Mouse (Mus musculus) forebrain, embryonic 14.5 days (tissue): ENCODE measurements at regions not wholly inside any gene's neighbourhood (a gene's known extent, or its start where the extent isn't known, plus 50 kb on each side); places are given as distances from the start of the nearest gene placed in this dataset.

Experiments used
- ATAC-seq: fragments of 200-750 bp; cut with Nextera tagmentation; 2 replicates; pipeline ENCODE4 v1.8.0; 2017; ENCODE audit warnings: mild to moderate bottlenecking, moderate library complexity
- DNase-seq: peaks from one replicate; pipeline ENCODE4 v3.0.0-alpha.2; 2015; ENCODE audit warnings: low spot score
- H3K27ac ChIP-seq: fragments of 300-500 bp; sonication (generic); 2 replicates; pipeline ENCODE4 v1.5.1; 2014; ENCODE audit warnings: low read depth, mild to moderate bottlenecking, control low read depth, low read length, moderate library complexity
- H3K27me3 ChIP-seq: fragments of 300-500 bp; sonication (generic); replicated peaks from 2 replicates; pipeline ENCODE4 v1.6.1; 2014; ENCODE audit warnings: low read length, control low read depth, mixed read lengths; ENCODE audit not compliant: control insufficient read depth, insufficient read depth
- H3K36me3 ChIP-seq: fragments of 300-500 bp; sonication (generic); 2 replicates; pipeline ENCODE4 v1.6.1; 2014; ENCODE audit warnings: low read length, control low read depth; ENCODE audit not compliant: control insufficient read depth, insufficient read depth
- H3K4me1 ChIP-seq: fragments of 300-500 bp; sonication (generic); 2 replicates; pipeline ENCODE4 v1.6.1; 2014; ENCODE audit warnings: antibody characterized with exemption, low read length, control low read depth; ENCODE audit not compliant: control insufficient read depth, insufficient read depth
- H3K4me2 ChIP-seq: fragments of 300-500 bp; sonication (generic); 2 replicates; pipeline ENCODE4 v1.6.1; 2014; ENCODE audit warnings: mild to moderate bottlenecking, control low read depth, low read length
- H3K4me3 ChIP-seq: fragments of 300-500 bp; sonication (generic); 2 replicates; pipeline ENCODE4 v1.5.1; 2014; ENCODE audit warnings: low read depth, low read length, control low read depth
- H3K9ac ChIP-seq: fragments of 300-500 bp; sonication (generic); 2 replicates; pipeline ENCODE4 v1.6.1; 2014; ENCODE audit warnings: mild to moderate bottlenecking, low read length, control low read depth, moderate library complexity
- H3K9me3 ChIP-seq: fragments of 300-500 bp; sonication (generic); replicated peaks from 2 replicates; pipeline ENCODE4 v1.6.1; 2016; ENCODE audit warnings: low read length, control low read depth, mixed read lengths; ENCODE audit not compliant: control insufficient read depth
- WGBS: fragments of 180-500 bp; shearing (Covaris S2); extraction: QIAGEN DNeasy Blood & Tissue Kit; methylation state at CpG from one replicate; pipeline ENCODE4 v1.1.7; 2014; 5-methylcytosine and 5-hydroxymethylcytosine counted together

DNA sequence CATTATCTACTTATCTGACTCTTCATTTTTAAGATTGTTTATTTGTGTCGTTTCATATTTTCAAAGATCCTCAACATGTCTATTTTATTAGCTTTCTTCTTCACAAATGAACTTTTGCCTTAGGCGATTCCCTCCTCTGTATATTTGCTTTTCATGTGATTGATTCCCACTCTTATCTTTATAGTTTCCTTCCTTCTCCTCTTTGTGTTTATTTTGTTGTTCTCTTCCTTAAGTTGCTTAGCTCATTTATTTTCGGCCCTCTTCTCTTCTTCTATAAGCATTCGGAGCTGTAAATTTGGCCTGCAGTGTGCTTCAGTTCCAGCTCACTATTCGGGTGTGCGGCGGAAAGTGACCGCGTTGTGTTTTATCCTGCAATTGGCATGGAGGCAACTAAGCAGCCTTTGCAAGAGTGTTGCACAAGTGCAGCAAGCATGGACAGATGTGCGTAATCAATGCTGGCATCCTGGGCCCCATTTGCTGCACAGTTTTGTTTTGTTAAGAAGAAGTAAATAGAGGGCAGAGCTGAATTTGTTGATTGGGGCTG, 73.5 kb upstream of the Tcf21 start:
- H3K9me3 ChIP-seq = no peaks in the 10 kb centered on the region
- H3K9ac ChIP-seq = no peak overlapping the region
- no peak overlapping the region for H3K27ac ChIP-seq
- no peaks in the 10 kb centered on the region for H3K36me3 ChIP-seq
- DNase-seq (no peak), ATAC-seq (no peak)
- 85% methylated on average over 10 of the region's 10 CpGs for WGBS
- H3K4me3 ChIP-seq = no peak overlapping the region
- H3K4me1 ChIP-seq = no peaks in the 10 kb centered on the region
- no peaks in the 10 kb centered on the region for H3K27me3 ChIP-seq
- no peak overlapping the region for H3K4me2 ChIP-seq

- DNase-seq (no peak), ATAC-seq (no peak)
- H3K4me3 ChIP-seq = no peak overlapping the region
- no peak overlapping the region for H3K27ac ChIP-seq
- H3K36me3 ChIP-seq = no peaks in the 10 kb centered on the region
- no peak overlapping the region for H3K9ac ChIP-seq
- 84% methylated on average over 6 of the region's 6 CpGs for WGBS
- H3K9me3 ChIP-seq = no peaks in the 10 kb centered on the region
- no peaks in the 10 kb centered on the region for H3K27me3 ChIP-seq
- H3K4me2 ChIP-seq = no peak overlapping the region
- H3K4me1 ChIP-seq = no peaks in the 10 kb centered on the region
Observed at GRCm38 (mm10) chr10:22887451-22887850, 67.5 kb upstream of the Tcf21 start.

GRCm38 (mm10) chr10:22879714-22880113, 59.7 kb upstream of the Tcf21 start:
- Histone ChIP-seq H3K36me3 (no peaks in the 10 kb centered on the region), H3K27me3 (no peaks in the 10 kb centered on the region), H3K4me3 (no peak overlapping the region), H3K27ac (no peak overlapping the region), H3K4me1 (no peaks in the 10 kb centered on the region), H3K9ac (no peak overlapping the region), H3K9me3 (no peaks in the 10 kb centered on the region), H3K4me2 (no peak overlapping the region)
- 24% methylated on average over 4 of the region's 4 CpGs for WGBS
- DNase-seq = no peak
- ATAC-seq = no peak

DNA sequence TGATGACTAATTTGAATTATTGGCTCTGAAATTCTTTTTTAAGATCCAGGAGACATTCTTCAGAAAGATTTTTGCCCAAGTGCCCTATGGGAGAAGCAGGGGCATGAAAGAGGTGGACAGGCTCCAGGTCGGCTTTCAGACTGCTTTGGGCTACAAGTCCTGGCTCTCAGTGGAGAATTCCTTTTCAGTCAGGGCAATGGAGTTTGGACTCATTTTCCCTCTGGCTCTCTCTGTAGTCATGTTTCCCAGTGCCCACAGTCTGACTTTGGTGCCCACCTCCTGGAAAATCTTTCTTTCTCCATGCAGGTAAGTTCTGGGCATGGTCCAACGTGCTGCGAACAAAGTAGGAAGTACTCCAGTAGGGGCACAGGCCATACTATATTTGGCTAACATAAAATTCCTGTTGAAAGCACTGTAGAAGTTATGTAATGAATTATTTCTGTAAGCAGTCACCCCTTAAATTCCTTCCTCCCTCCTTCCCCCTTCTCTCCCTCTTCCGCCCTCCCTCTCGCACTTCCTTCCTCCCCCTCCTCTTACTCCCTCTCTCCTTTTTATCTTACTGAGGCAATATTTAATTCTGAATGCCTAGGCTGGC, 57.7 kb upstream of the Tcf21 start:
- no peak overlapping the region for H3K4me2 ChIP-seq
- DNase-seq = no peak
- H3K9ac ChIP-seq = no peak overlapping the region
- no peaks in the 10 kb centered on the region for H3K4me1 ChIP-seq
- no peak for ATAC-seq
- 83% methylated on average over 5 of the region's 5 CpGs for WGBS
- no peak overlapping the region for H3K27ac ChIP-seq
- no peaks in the 10 kb centered on the region for H3K27me3 ChIP-seq
- H3K4me3 ChIP-seq = no peak overlapping the region
- H3K9me3 ChIP-seq = no peaks in the 10 kb centered on the region
- H3K36me3 ChIP-seq = no peaks in the 10 kb centered on the region

DNA sequence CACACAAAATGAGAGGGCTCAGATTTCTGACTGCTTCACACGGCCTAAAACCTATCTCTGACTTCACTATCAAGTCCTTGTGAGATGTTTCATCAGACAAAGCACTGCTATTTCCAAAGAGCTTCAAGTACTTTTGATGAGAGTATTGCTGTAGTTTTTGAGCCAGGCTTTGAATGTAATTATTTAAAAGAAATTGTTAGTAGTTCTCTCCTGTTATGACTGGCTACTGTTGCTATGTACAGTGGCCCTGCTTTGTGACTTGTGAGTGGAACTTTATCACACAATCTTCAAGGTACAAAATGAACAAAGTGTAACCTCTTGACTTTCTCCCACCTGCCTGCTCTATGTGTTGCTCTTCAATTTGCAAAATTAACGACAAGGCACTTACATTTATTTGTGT, 57.1 kb upstream of the Tcf21 start:
- DNase-seq (no peak), ATAC-seq (no peak)
- no peak overlapping the region for H3K4me3 ChIP-seq
- no peaks in the 10 kb centered on the region for H3K27me3 ChIP-seq
- 75% methylated on average over 2 of the region's 2 CpGs for WGBS
- H3K9me3 ChIP-seq = no peaks in the 10 kb centered on the region
- no peak overlapping the region for H3K4me2 ChIP-seq
- no peaks in the 10 kb centered on the region for H3K4me1 ChIP-seq
- H3K27ac ChIP-seq = no peak overlapping the region
- H3K9ac ChIP-seq = no peak overlapping the region
- H3K36me3 ChIP-seq = no peaks in the 10 kb centered on the region

GRCm38 (mm10) chr10:22875675-22876074, 55.7 kb upstream of the Tcf21 start:
- ATAC-seq (no peak), DNase-seq (no peak)
- Histone ChIP-seq H3K4me1 (no peaks in the 10 kb centered on the region), H3K4me2 (no peak overlapping the region), H3K27ac (no peak overlapping the region), H3K36me3 (no peaks in the 10 kb centered on the region), H3K9me3 (no peaks in the 10 kb centered on the region), H3K27me3 (no peaks in the 10 kb centered on the region), H3K9ac (no peak overlapping the region), H3K4me3 (no peak overlapping the region)
- WGBS = 73% methylated on average over 5 of the region's 5 CpGs

- ATAC-seq (no peak), DNase-seq (no peak)
- 73% methylated on average over 4 of the region's 4 CpGs for WGBS
Observed at GRCm38 (mm10) chr10:22875181-22875580, 55.2 kb upstream of the Tcf21 start.

More at GRCm38 (mm10) chr10:22875181-22875580, 55.2 kb upstream of the Tcf21 start:
- no peaks in the 10 kb centered on the region for H3K9me3 ChIP-seq
- no peaks in the 10 kb centered on the region for H3K4me1 ChIP-seq
- H3K9ac ChIP-seq = no peak overlapping the region
- H3K27ac ChIP-seq = no peak overlapping the region
- no peak overlapping the region for H3K4me3 ChIP-seq
- H3K4me2 ChIP-seq = no peak overlapping the region
- no peaks in the 10 kb centered on the region for H3K27me3 ChIP-seq
- no peaks in the 10 kb centered on the region for H3K36me3 ChIP-seq
